Mouse (Mus musculus): ENCODE measurements around the gene Klk1b9.
"Not testable (repeated sequence)": the region's sequence is repeated elsewhere in the genome, so short reads cannot be mapped to it uniquely, and the experiment has no call there.

The Klk1b9 gene

GRCm38 (mm10) chr7:43975761-43976160 is at the start of gene Klk1b9:
Gene Klk1b9 (plus strand): TSS chr7:43976061.
- DNase-seq (ENCODE audit: low spot score in 2 of 2), result not testable (repeated sequence)

GRCm38 (mm10) chr7:43928521-43928920 is 47.3 kb upstream of the Klk1b9 start:
- DNase-seq (ENCODE audit: low spot score in 2 of 2), result no peak

- DNase-seq (ENCODE audit: low spot score in 2 of 2), result no peak
These were observed 43.5 kb upstream of the Klk1b9 start for GRCm38 (mm10) chr7:43932337-43932736.

GRCm38 (mm10) chr7:43933440-43933839 is 42.4 kb upstream of the Klk1b9 start, which contains the start of gene Klk15:
Gene Klk15 (plus strand): TSS chr7:43933740.
- DNase-seq (ENCODE audit: low spot score in 2 of 2), result no peak

- DNase-seq (ENCODE audit: low spot score in 2 of 2), result no peak
These were observed 41.1 kb upstream of the Klk1b9 start for GRCm38 (mm10) chr7:43934747-43935146.

GRCm38 (mm10) chr7:43936551-43936950 is 39.3 kb upstream of the Klk1b9 start:
- no peak for DNase-seq (ENCODE audit: low spot score in 2 of 2)

- not testable (repeated sequence) for DNase-seq (ENCODE audit: low spot score in 2 of 2)
These were observed 33.6 kb upstream of the Klk1b9 start for GRCm38 (mm10) chr7:43942293-43942692.

GRCm38 (mm10) chr7:43944727-43945264 is 31.1 kb upstream of the Klk1b9 start:
- no peak for DNase-seq (ENCODE audit: low spot score in 2 of 2)

GRCm38 (mm10) chr7:43950364-43950763 is 25.5 kb upstream of the Klk1b9 start, which contains the start of gene Klk1b8:
Gene Klk1b8 (plus strand): TSS chr7:43950664.
- no peak for DNase-seq (ENCODE audit: low spot score in 2 of 2)

- no peak for DNase-seq (ENCODE audit: low spot score in 2 of 2)
These were observed 23.2 kb upstream of the Klk1b9 start for GRCm38 (mm10) chr7:43952703-43953102.

GRCm38 (mm10) chr7:43966451-43966850 is 9.4 kb upstream of the Klk1b9 start, which contains the start of gene Klk1b1:
Gene Klk1b1 (plus strand): TSS chr7:43966751.
- DNase-seq (ENCODE audit: low spot score in 2 of 2), result no peak

GRCm38 (mm10) chr7:43967058-43967457 is 8.8 kb upstream of the Klk1b9 start:
- DNase-seq (ENCODE audit: low spot score in 2 of 2), result no peak

GRCm38 (mm10) chr7:43967612-43968011 is 8.2 kb upstream of the Klk1b9 start:
- no peak for DNase-seq (ENCODE audit: low spot score in 2 of 2)

GRCm38 (mm10) chr7:43985657-43986056 is 9.8 kb downstream of the Klk1b9 start:
- no peak for DNase-seq (ENCODE audit: low spot score in 2 of 2)

GRCm38 (mm10) chr7:43994821-43995220 is 19.0 kb downstream of the Klk1b9 start:
- DNase-seq (ENCODE audit: low spot score in 2 of 2), result not testable (repeated sequence)

- not testable (repeated sequence) for DNase-seq (ENCODE audit: low spot score in 2 of 2)
These were observed 19.7 kb downstream of the Klk1b9 start, which contains the start of gene Klk1b11 for GRCm38 (mm10) chr7:43995577-43995976. Gene Klk1b11 (plus strand): TSS chr7:43995877.

- DNase-seq (ENCODE audit: low spot score in 2 of 2), result no peak
These were observed 29.0 kb downstream of the Klk1b9 start for GRCm38 (mm10) chr7:44004847-44005246.

- DNase-seq (ENCODE audit: low spot score in 2 of 2), result not testable (repeated sequence)
These were observed 36.0 kb downstream of the Klk1b9 start, which contains the start of gene Klk1b26 for GRCm38 (mm10) chr7:44011868-44012267. Gene Klk1b26 (plus strand): TSS chr7:44012168.

GRCm38 (mm10) chr7:44014666-44015065 is 38.8 kb downstream of the Klk1b9 start:
- not testable (repeated sequence) for DNase-seq (ENCODE audit: low spot score in 2 of 2)

- no peak for DNase-seq (ENCODE audit: low spot score in 2 of 2)
These were observed 39.2 kb downstream of the Klk1b9 start for GRCm38 (mm10) chr7:44015071-44015470.
